Comparison of ENCODE assay signal across 29 mouse cellular contexts in genomic region chr2:62469551-62469950, GRCm38 (mm10). TPM values are rescaled to one million over a fixed set of nuclear protein-coding genes. Genes with fewer than 3 reads are reported as not detected.
DNase-seq lines count a peak whose midpoint lies in the region; ATAC-seq lines count a peak whose summit lies in the region.
"Had no signal": no experiment of that assay in that cellular context is flagged by ENCODE, and none has a peak within 500 bp of the region (broad histone marks: within the 10 kb centered on the region; RNA-seq: fewer than 3 reads in every experiment).

No protein-coding gene starts in this region.

- H3K36me3 ChIP-seq in midbrain, embryonic 14.5 days (ENCODE audit: control insufficient read depth, insufficient read depth, low read length), result no peaks in the 10 kb centered on the region
- H3K36me3 ChIP-seq in hindbrain, embryonic 16.5 days (ENCODE audit: control insufficient read depth, insufficient read depth, low read length), result no peaks in the 10 kb centered on the region
- H3K36me3 ChIP-seq: embryonic facial prominence, embryonic 10.5 days; forebrain, embryonic 12.5 days; limb, embryonic 12.5 days; midbrain, embryonic 10.5 days had no signal

- H3K4me3 ChIP-seq in midbrain, embryonic 14.5 days (replicated peaks; ENCODE audit: low read depth, low read length), result no peak overlapping the region
- H3K4me3 ChIP-seq in hindbrain, embryonic 16.5 days (ENCODE audit: low read length), result no peak overlapping the region
- H3K4me3 ChIP-seq: embryonic facial prominence, embryonic 10.5 days; forebrain, embryonic 12.5 days; heart, adult 2 months; limb, embryonic 12.5 days; midbrain, embryonic 10.5 days had no signal

- no peaks in the 10 kb centered on the region for H3K27me3 ChIP-seq in midbrain, embryonic 14.5 days (ENCODE audit: control insufficient read depth, insufficient read depth, low read length)
- H3K27me3 ChIP-seq in hindbrain, embryonic 16.5 days (replicated peaks; ENCODE audit: control insufficient read depth, insufficient read depth, low read length), result no peaks in the 10 kb centered on the region
- H3K27me3 ChIP-seq: forebrain, embryonic 12.5 days; limb, embryonic 12.5 days had no signal

- intact Hi-C loops in heart, postnatal 25 days (cut with DNase I), result no loop called here
- intact Hi-C loops in left cerebral cortex, postnatal 25 days (cut with DNase I), result no loop called here

- no peak overlapping the region for H3K4me2 ChIP-seq in midbrain, embryonic 14.5 days (ENCODE audit: low read length)
- no peak overlapping the region for H3K4me2 ChIP-seq in hindbrain, embryonic 16.5 days (ENCODE audit: low read length)
- H3K4me2 ChIP-seq: forebrain, embryonic 12.5 days; limb, embryonic 12.5 days; liver, embryonic 11.5 days had no signal

- H3K9me3 ChIP-seq in midbrain, embryonic 14.5 days (ENCODE audit: control insufficient read depth, low read length), result no peaks in the 10 kb centered on the region
- no peaks in the 10 kb centered on the region for H3K9me3 ChIP-seq in hindbrain, embryonic 16.5 days (ENCODE audit: control insufficient read depth, low read length)
- H3K9me3 ChIP-seq: embryonic facial prominence, embryonic 10.5 days; forebrain, embryonic 12.5 days; limb, embryonic 12.5 days; midbrain, embryonic 10.5 days had no signal

- ATAC-seq in midbrain, embryonic 14.5 days (ENCODE audit: low FRiP score, low TSS enrichment), result no peak
- no peak for ATAC-seq in hindbrain, embryonic 16.5 days
- ATAC-seq: liver, postnatal 0 days; lung, postnatal 0 days had no signal

- 85% methylated on average over 9 of the region's 9 CpGs for WGBS in midbrain, embryonic 14.5 days
- WGBS in hindbrain, embryonic 16.5 days, result 80% methylated on average over 9 of the region's 9 CpGs

- DNase-seq in gastrocnemius, adult 18-20 months (ENCODE audit: low spot score), result peak; percentile 12
- no peak for DNase-seq in gastrocnemius, postnatal 4 days (ENCODE audit: low spot score in 2 of 2)
- peak; percentile 25 for DNase-seq in 3T3-L1 (ENCODE audit: low read depth, low spot score)
- peak; percentile 23 to 49 for DNase-seq in heart, adult 9 months (ENCODE audit: low spot score in 2 of 2)
- DNase-seq in heart, postnatal 25 days (ENCODE audit: low spot score), result peak; percentile 2
- DNase-seq in left cerebral cortex, postnatal 25 days (ENCODE audit: low spot score in 2 of 2), result no peak
- no peak for DNase-seq in midbrain, embryonic 14.5 days
- DNase-seq: adrenal gland, postnatal 36 days; cerebellum, adult 9-11 months; gastrocnemius, postnatal 10 days; kidney, adult 11 months; kidney, postnatal 10 days; liver, postnatal 0 days; thymus, adult 2 months had no signal

- H3K4me1 ChIP-seq in midbrain, embryonic 14.5 days (ENCODE audit: control insufficient read depth, insufficient read depth, low read length), result no peaks in the 10 kb centered on the region
- no peaks in the 10 kb centered on the region for H3K4me1 ChIP-seq in hindbrain, embryonic 16.5 days (ENCODE audit: control insufficient read depth, insufficient read depth, low read depth, low read length)
- H3K4me1 ChIP-seq: embryonic facial prominence, embryonic 10.5 days; forebrain, embryonic 12.5 days; limb, embryonic 12.5 days; midbrain, embryonic 10.5 days had no signal

- no peak overlapping the region for H3K9ac ChIP-seq in midbrain, embryonic 14.5 days (replicated peaks; ENCODE audit: low read length)
- H3K9ac ChIP-seq in hindbrain, embryonic 16.5 days (ENCODE audit: low read depth, low read length), result no peak overlapping the region
- H3K9ac ChIP-seq: forebrain, embryonic 12.5 days; limb, embryonic 12.5 days; liver, postnatal 0 days had no signal

- no peak overlapping the region for H3K27ac ChIP-seq in midbrain, embryonic 14.5 days (replicated peaks; ENCODE audit: low read depth, low read length)
- H3K27ac ChIP-seq in hindbrain, embryonic 16.5 days (ENCODE audit: low read depth, low read length), result no peak overlapping the region
- H3K27ac ChIP-seq: embryonic facial prominence, embryonic 10.5 days; forebrain, embryonic 12.5 days; heart, adult 2 months; limb, embryonic 12.5 days; midbrain, embryonic 10.5 days had no signal

RNA-seq across cellular contexts. Expression of gene Gcg, which starts 13.9 kb away (rescaled TPM):
- not detected for total RNA-seq in gastrocnemius, adult 18-20 months (2021)
- under 1 TPM; 0.41 to 0.42 TPM for total RNA-seq in gastrocnemius, postnatal 4 days (2021)
- total RNA-seq in heart, postnatal 25 days (2021), result not detected
- total RNA-seq in left cerebral cortex, postnatal 25 days (2021), result not detected
- polyA plus RNA-seq in midbrain, embryonic 14.5 days (2014; fragmentation: Nextera tagmentation; extraction: Ambion mirVana), result 0.79 and 1.3 TPM in 2 replicates
- polyA plus RNA-seq in hindbrain, embryonic 16.5 days (2015; fragmentation: Nextera tagmentation; extraction: Ambion mirVana), result 0.24 TPM in 2 replicates
- total RNA-seq: adrenal gland, adult 18-20 months; adrenal gland, postnatal 36 days; common myeloid progenitor, adult 5-6 weeks; heart, adult 2 months; layer of hippocampus, adult 18-20 months; layer of hippocampus, postnatal 25 days; neutrophil, adult 5-6 weeks had no signal
- polyA plus RNA-seq: embryonic facial prominence, embryonic 10.5 days; heart, adult 2 months; hindbrain, embryonic 11.5 days; liver, postnatal 0 days; lung, postnatal 0 days; midbrain, embryonic 10.5 days; urinary bladder, adult 2 months had no signal

RNA-seq across cellular contexts. Expression of gene Dpp4, which starts 57.5 kb away (rescaled TPM):
- 1 to 10 TPM; 2.2 to 2.8 TPM for total RNA-seq in gastrocnemius, adult 18-20 months (2021)
- total RNA-seq in gastrocnemius, postnatal 4 days (2021), result 10 to 100 TPM; 15.6 to 17.5 TPM
- total RNA-seq in heart, postnatal 25 days (2021), result 1 to 10 TPM; 4.6 to 6.8 TPM
- total RNA-seq in left cerebral cortex, postnatal 25 days (2021), result 1 to 10 TPM; 2.2 to 2.4 TPM
- polyA plus RNA-seq in midbrain, embryonic 14.5 days (2014; fragmentation: Nextera tagmentation; extraction: Ambion mirVana), result 0.72 and 1.5 TPM in 2 replicates
- polyA plus RNA-seq in hindbrain, embryonic 16.5 days (2015; fragmentation: Nextera tagmentation; extraction: Ambion mirVana), result 2.0 and 2.5 TPM in 2 replicates

Comparison
In these comparisons a context has a peak if more than half of its experiments do, and no peak if none do; other contexts are left out.
1. DNase-seq: peak in gastrocnemius, adult 18-20 months (single experiment), 3T3-L1 (single experiment), heart, adult 9 months (2 of 2) and heart, postnatal 25 days (single experiment); none in gastrocnemius, postnatal 4 days (0 of 2), left cerebral cortex, postnatal 25 days (0 of 2) and midbrain, embryonic 14.5 days (single experiment).